Mouse (Mus musculus) heart, embryonic 12.5 days (tissue): Measurements from ENCODE around the gene Gm20481. TPM values are rescaled to one million over a fixed set of nuclear protein-coding genes. Genes with fewer than 3 reads are reported as not detected.

ENCODE experiments used
- ATAC-seq: fragments of 200-750 bp; cut with Nextera tagmentation; 2 replicates; pipeline ENCODE4 v1.8.0; 2017; ENCODE audit warnings: moderate TSS enrichment, moderate library complexity; ENCODE audit not compliant: insufficient number of reproducible peaks, low FRiP score
- H3K27ac ChIP-seq: fragments of 300-500 bp; sonication (generic); 2 replicates; pipeline ENCODE4 v1.5.1; 2016; ENCODE audit warnings: mild to moderate bottlenecking, moderate library complexity; ENCODE audit not compliant: poor library complexity, severe bottlenecking
- H3K27me3 ChIP-seq: fragments of 300-500 bp; sonication (generic); replicated peaks from 2 replicates; pipeline ENCODE4 v1.6.1; 2016; ENCODE audit warnings: mild to moderate bottlenecking, moderate library complexity
- H3K36me3 ChIP-seq: fragments of 300-500 bp; sonication (generic); 2 replicates; pipeline ENCODE4 v1.6.1; 2016; ENCODE audit warnings: mild to moderate bottlenecking, moderate library complexity
- H3K4me1 ChIP-seq: fragments of 300-500 bp; sonication (generic); replicated peaks from 2 replicates; pipeline ENCODE4 v1.6.1; 2016; ENCODE audit warnings: mild to moderate bottlenecking
- H3K4me2 ChIP-seq: fragments of 300-500 bp; sonication (generic); 2 replicates; pipeline ENCODE4 v1.6.1; 2016; ENCODE audit warnings: mild to moderate bottlenecking, moderate library complexity
- H3K4me3 ChIP-seq: fragments of 300-500 bp; sonication (generic); 2 replicates; pipeline ENCODE4 v1.5.1; 2016; ENCODE audit warnings: mild to moderate bottlenecking
- H3K9ac ChIP-seq: fragments of 300-500 bp; sonication (generic); 2 replicates; pipeline ENCODE4 v1.6.1; 2016; ENCODE audit warnings: mild to moderate bottlenecking, moderate library complexity
- H3K9me3 ChIP-seq: fragments of 300-500 bp; sonication (generic); replicated peaks from 2 replicates; pipeline ENCODE4 v1.6.1; 2016; ENCODE audit warnings: mild to moderate bottlenecking, moderate library complexity
- WGBS: fragments of 180-500 bp; shearing (Covaris S2); methylation state at CpG from one replicate; pipeline ENCODE4 v1.1.7; 2016; 5-methylcytosine and 5-hydroxymethylcytosine counted together
- polyA plus RNA-seq: library from polyadenylated mRNA; unstranded; fragments of >200 nt; fragmentation: Nextera tagmentation; extraction: Ambion mirVana; gene quantifications from 2 replicates; pipeline ENCODE4 v1.2.1, GENCODE M21; 2016

The Gm20481 gene
- polyA plus RNA-seq, 1 experiment from 2014 or later: not detected

- peaks cover 96% of the 10 kb centered on the region for H3K36me3 ChIP-seq
- H3K27ac ChIP-seq: no peak overlapping the region
- no peaks in the 10 kb centered on the region for H3K9me3 ChIP-seq
- no peak overlapping the region for H3K4me3 ChIP-seq
- no peaks in the 10 kb centered on the region for H3K27me3 ChIP-seq
- 90% methylated on average over 7 of the region's 7 CpGs for WGBS
- no peak overlapping the region for H3K9ac ChIP-seq
- ATAC-seq: no peak
- no peaks in the 10 kb centered on the region for H3K4me1 ChIP-seq
- H3K4me2 ChIP-seq: no peak overlapping the region
These were observed 39.9 kb downstream of the Gm20481 start for GRCm38 (mm10) chr17:35009586-35009985.

DNA sequence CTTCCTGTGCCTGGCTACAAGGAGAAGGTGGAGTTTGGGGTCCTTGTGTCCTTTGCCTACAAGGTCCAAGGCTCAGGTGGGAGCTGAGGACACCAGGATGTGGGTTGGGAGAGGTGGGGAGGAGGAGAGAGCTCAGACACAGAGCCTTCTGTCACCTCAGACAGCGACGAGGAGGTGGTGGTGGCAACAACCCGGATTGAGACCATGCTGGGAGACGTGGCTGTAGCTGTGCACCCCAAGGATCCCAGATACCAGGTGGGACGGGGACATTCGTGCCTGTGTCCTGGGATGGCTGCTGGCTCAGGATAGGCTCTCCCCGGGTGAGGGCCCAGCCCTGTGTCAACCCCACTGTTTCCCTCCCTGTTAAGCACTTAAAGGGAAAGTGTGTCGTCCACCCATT, 41.7 kb downstream of the Gm20481 start:
- peaks cover 10% of the 10 kb centered on the region for H3K4me1 ChIP-seq
- no peak overlapping the region for H3K27ac ChIP-seq
- WGBS: 88% methylated on average over 8 of the region's 8 CpGs
- no peak overlapping the region for H3K4me3 ChIP-seq
- peak overlapping the region; percentile 17; the same call in 1 of the 2 replicates for H3K9ac ChIP-seq
- ATAC-seq: no peak
- no peaks in the 10 kb centered on the region for H3K9me3 ChIP-seq
- no peak overlapping the region for H3K4me2 ChIP-seq
- H3K36me3 ChIP-seq: peaks cover 98% of the 10 kb centered on the region
- H3K27me3 ChIP-seq: no peaks in the 10 kb centered on the region

GRCm38 (mm10) chr17:35012430-35012829, 42.7 kb downstream of the Gm20481 start:
- Histone ChIP-seq H3K27ac (no peak overlapping the region), H3K4me1 (peaks cover 16% of the 10 kb centered on the region), H3K4me2 (no peak overlapping the region), H3K9ac (no peak overlapping the region), H3K4me3 (no peak overlapping the region), H3K9me3 (no peaks in the 10 kb centered on the region), H3K36me3 (peaks cover 90% of the 10 kb centered on the region), H3K27me3 (no peaks in the 10 kb centered on the region)
- WGBS: 85% methylated on average over 13 of the region's 13 CpGs
- ATAC-seq: no peak

GRCm38 (mm10) chr17:35013221-35013620, 43.5 kb downstream of the Gm20481 start:
- Histone ChIP-seq H3K4me2 (no peak overlapping the region), H3K27ac (no peak overlapping the region), H3K27me3 (no peaks in the 10 kb centered on the region; the same call in 1 of the 2 replicates), H3K36me3 (peaks cover 82% of the 10 kb centered on the region), H3K9me3 (no peaks in the 10 kb centered on the region), H3K4me1 (peaks cover 16% of the 10 kb centered on the region), H3K4me3 (no peak overlapping the region), H3K9ac (no peak overlapping the region)
- WGBS: 85% methylated on average over 6 of the region's 6 CpGs
- no peak for ATAC-seq

DNA sequence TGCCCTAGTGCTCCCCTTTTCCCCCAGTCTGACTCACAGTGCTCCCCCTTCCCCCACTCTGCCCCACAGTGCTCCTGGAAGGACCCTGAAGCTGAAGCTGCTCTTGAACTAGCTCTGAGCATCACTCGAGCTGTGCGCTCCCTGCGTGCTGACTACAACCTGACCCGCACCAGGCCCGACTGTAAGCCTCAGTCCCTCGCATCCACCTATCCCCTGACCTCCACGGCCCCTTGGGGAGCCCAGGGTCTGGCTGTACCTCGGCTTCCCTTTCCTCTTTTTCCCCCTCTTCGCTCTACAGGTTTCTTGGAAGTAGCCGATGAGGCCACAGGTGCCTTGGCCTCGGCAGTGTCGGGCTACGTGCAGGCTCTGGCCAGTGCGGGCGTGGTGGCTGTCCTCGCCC, 45.6 kb downstream of the Gm20481 start:
- H3K27me3 ChIP-seq: peaks cover 3% of the 10 kb centered on the region; the same call in 1 of the 2 replicates
- no peaks in the 10 kb centered on the region for H3K9me3 ChIP-seq
- 92% methylated on average over 16 of the region's 16 CpGs for WGBS
- peak overlapping the region; percentile 33; the same call in 1 of the 2 replicates for H3K9ac ChIP-seq
- no peak overlapping the region for H3K4me3 ChIP-seq
- no peak for ATAC-seq
- no peak overlapping the region for H3K4me2 ChIP-seq
- peaks cover 16% of the 10 kb centered on the region for H3K4me1 ChIP-seq
- H3K36me3 ChIP-seq: peaks cover 62% of the 10 kb centered on the region
- no peak overlapping the region for H3K27ac ChIP-seq

- H3K4me2 ChIP-seq: no peak within 1 kb of the TSS
- no peak; the same call in 1 of the 2 replicates for ATAC-seq
- no peak within 1 kb of the TSS for H3K4me3 ChIP-seq
- H3K27ac ChIP-seq: peak within 1 kb of the TSS; percentile 16; the same call in 1 of the 2 replicates
- H3K9me3 ChIP-seq: no peaks in the 10 kb centered on the region
- 53% methylated on average over 12 of the region's 12 CpGs for WGBS
- H3K27me3 ChIP-seq: peaks cover 5% of the 10 kb centered on the region; the same call in 1 of the 2 replicates
- peak within 1 kb of the TSS; percentile 33; the same call in 1 of the 2 replicates for H3K9ac ChIP-seq
- peaks cover 51% of the 10 kb centered on the region for H3K36me3 ChIP-seq
- peaks cover 23% of the 10 kb centered on the region for H3K4me1 ChIP-seq
These were observed 46.7 kb downstream of the Gm20481 start, which contains the start of gene Vwa7 for GRCm38 (mm10) chr17:35016376-35016775. Vwa7 (plus strand) TSS chr17:35016579.

DNA sequence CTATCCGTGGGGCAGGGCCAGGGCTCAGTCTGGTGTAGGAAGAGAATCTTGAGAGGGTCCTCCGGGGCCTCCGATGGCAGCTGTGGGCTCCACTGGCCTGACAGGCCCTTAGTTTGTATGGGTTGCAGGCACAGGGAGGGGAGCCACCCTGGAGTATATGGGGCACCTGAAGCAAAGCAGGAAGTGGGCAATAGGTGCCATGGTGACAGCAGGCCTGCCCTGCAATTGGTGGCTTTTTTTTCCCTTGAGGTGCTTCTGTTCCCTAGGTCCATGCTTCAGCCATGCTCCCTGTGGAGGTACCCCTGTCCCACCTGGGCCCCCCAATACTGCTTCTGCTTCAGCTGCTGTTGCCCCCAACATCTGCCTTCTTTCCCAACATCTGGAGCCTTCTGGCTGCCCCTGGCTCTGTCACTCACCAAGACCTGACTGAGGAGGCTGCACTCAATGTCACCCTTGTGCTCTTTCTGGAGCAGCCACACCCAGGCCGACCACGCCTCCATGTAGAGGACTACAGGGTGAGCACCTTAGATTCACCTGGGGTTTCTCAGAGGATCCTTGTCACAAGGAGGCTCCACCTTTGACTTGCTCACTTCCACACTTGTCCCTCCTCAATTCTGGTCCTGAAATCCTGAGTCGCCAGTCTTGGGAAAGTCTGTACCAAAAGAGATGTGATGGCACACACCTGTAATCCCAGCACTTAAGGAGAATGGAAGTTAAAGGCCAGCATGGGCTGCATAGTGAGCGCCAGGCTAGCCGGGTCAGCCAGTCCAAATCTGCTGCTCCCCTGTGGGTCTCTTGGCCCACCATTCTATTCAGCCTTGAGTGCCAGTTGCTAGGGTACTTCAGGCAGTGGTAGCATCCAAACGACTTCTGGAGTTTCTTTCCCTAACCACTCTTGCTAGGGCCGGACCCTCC, 47.3 kb downstream of the Gm20481 start:
- H3K27me3 ChIP-seq: peaks cover 5% of the 10 kb centered on the region; the same call in 1 of the 2 replicates
- 80% methylated on average over 10 of the region's 10 CpGs for WGBS
- H3K9me3 ChIP-seq: no peaks in the 10 kb centered on the region
- H3K4me1 ChIP-seq: peaks cover 29% of the 10 kb centered on the region
- 0 out of 2 replicates have a peak overlapping the region, but pooled peaks have one; percentile 16 for H3K27ac ChIP-seq
- ATAC-seq: no peak
- H3K4me3 ChIP-seq: no peak overlapping the region
- peak overlapping the region; percentile 33; the same call in 1 of the 2 replicates for H3K9ac ChIP-seq
- H3K4me2 ChIP-seq: no peak overlapping the region
- H3K36me3 ChIP-seq: peaks cover 45% of the 10 kb centered on the region

- H3K4me1 ChIP-seq: peaks cover 32% of the 10 kb centered on the region
- ATAC-seq: no peak
- H3K4me2 ChIP-seq: no peak overlapping the region
- whole genome bisulfite sequencing: 65% methylated on average over 14 of the region's 14 CpGs
- no peak overlapping the region for H3K9ac ChIP-seq
- H3K4me3 ChIP-seq: no peak overlapping the region
- H3K36me3 ChIP-seq: peaks cover 39% of the 10 kb centered on the region
- no peaks in the 10 kb centered on the region for H3K9me3 ChIP-seq
- H3K27ac ChIP-seq: no peak overlapping the region
- H3K27me3 ChIP-seq: peaks cover 5% of the 10 kb centered on the region; the same call in 1 of the 2 replicates
These were observed 48.0 kb downstream of the Gm20481 start for GRCm38 (mm10) chr17:35017706-35018030.

- Histone ChIP-seq H3K4me2 (no peak overlapping the region), H3K9ac (no peak overlapping the region), H3K27me3 (peaks cover 5% of the 10 kb centered on the region; the same call in 1 of the 2 replicates), H3K36me3 (peaks cover 34% of the 10 kb centered on the region), H3K27ac (no peak overlapping the region), H3K4me1 (peaks cover 37% of the 10 kb centered on the region), H3K9me3 (no peaks in the 10 kb centered on the region), H3K4me3 (no peak overlapping the region)
- 68% methylated on average over 3 of the region's 3 CpGs for WGBS
- no peak for ATAC-seq
These were observed 48.5 kb downstream of the Gm20481 start for GRCm38 (mm10) chr17:35018171-35018570.

GRCm38 (mm10) chr17:35019894-35020293, 50.2 kb downstream of the Gm20481 start:
- Histone ChIP-seq H3K4me2 (no peak overlapping the region), H3K4me3 (no peak overlapping the region), H3K36me3 (peaks cover 16% of the 10 kb centered on the region), H3K27me3 (peaks cover 5% of the 10 kb centered on the region; the same call in 1 of the 2 replicates), H3K4me1 (peaks cover 53% of the 10 kb centered on the region), H3K9me3 (no peaks in the 10 kb centered on the region), H3K27ac (no peak overlapping the region), H3K9ac (no peak overlapping the region)
- 75% methylated on average over 11 of the region's 11 CpGs for WGBS
- ATAC-seq: no peak

- no peak overlapping the region for H3K27ac ChIP-seq
- ATAC-seq: no peak
- peaks cover 10% of the 10 kb centered on the region for H3K36me3 ChIP-seq
- no peaks in the 10 kb centered on the region for H3K9me3 ChIP-seq
- H3K4me2 ChIP-seq: no peak overlapping the region
- no peak overlapping the region for H3K4me3 ChIP-seq
- peaks cover 5% of the 10 kb centered on the region; the same call in 1 of the 2 replicates for H3K27me3 ChIP-seq
- no peak overlapping the region for H3K9ac ChIP-seq
- WGBS: 85% methylated on average over 8 of the region's 8 CpGs
- H3K4me1 ChIP-seq: peaks cover 54% of the 10 kb centered on the region
These were observed 50.8 kb downstream of the Gm20481 start for GRCm38 (mm10) chr17:35020551-35020950.
